Mouse (Mus musculus): ENCODE measurements at regions not wholly inside any gene's neighbourhood (a gene's known extent, or its start where the extent isn't known, plus 50 kb on each side); places are given as distances from the start of the nearest gene placed in this dataset.

GRCm38 (mm10) chr1:185915579-185915978, 201.5 kb downstream of the Lyplal1 start:
- TF ChIP-seq CTCF (conservative IDR thresholded peaks at IDR 0.05; ENCODE audit: insufficient read depth, insufficient read length, low read depth, low read length) (no peak), POLR2A (IDR thresholded peaks at IDR 0.05; ENCODE audit: low read depth, low read length) (no peak)

All from kidney, adult 2 months (tissue).